Mouse (Mus musculus) urinary bladder, postnatal 10 days (tissue): Measurements from ENCODE around the gene Prrt3.
A peak's percentile ranks its signal among the peaks of the same experiment; 100 is the strongest.

Source experiments
- DNase-seq: peaks from one replicate; pipeline ENCODE4 v3.0.0; 2022; ENCODE audit warnings: low spot score

The Prrt3 gene

DNA sequence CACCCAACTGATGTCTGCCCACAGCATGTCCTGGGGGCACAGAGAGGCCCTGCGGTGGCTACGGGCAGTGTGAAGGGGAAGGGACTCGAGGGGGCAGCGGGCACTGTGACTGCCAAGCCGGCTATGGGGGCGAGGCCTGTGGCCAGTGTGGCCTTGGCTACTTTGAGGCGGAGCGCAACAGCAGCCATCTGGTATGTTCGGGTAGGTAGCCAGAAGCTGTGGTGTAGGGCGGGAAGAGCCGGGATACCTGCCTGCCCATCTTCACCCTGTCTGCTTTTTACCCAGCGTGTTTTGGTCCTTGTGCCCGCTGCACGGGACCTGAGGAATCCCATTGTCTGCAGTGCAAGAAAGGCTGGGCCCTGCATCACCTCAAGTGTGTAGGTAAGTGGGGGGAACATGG is 12.3 kb downstream of the Prrt3 start:
- DNase-seq = no peak

DNA sequence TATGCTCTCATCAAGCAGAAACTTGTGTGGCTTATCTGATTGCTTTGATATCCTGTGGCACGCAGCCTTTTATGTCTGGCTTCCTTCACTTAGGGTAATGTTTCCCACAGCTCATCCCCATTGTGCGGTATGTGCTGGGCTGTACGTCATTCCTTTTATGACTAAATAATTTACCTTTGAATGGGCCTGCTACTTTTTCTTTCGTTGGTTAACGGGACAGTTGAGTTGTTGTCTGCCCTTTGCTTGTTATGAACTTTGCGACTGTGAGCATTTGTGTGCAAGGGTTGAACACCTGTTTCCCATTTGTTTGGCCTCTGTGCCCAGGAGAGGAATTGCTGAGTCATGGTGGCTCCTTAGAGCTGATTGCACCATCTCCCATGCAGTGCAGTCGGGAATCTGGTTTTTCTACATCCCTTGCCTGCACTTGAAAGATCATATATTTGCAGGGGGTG is 14.6 kb downstream of the Prrt3 start:
- no peak for DNase-seq

DNA sequence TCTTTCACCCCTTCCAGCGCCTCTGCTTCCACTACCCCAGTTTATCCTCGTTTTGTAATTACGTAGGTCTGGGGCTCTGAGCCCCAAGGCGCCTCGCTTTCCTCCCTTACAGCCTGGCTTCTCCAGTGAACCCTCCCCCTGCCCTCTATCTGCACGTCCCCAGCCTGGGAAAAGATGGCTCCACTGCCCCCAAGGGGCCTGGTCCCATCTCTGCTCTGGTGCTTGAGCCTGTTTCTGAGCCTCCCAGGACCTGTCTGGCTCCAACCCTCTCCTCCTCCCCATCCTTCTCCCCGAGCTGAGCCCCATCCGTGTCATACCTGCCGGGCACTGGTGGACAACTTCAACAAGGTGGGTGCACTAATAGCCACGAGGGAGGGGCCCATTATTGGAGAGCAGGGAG is 18.0 kb downstream of the Prrt3 start:
- DNase-seq = no peak

DNA sequence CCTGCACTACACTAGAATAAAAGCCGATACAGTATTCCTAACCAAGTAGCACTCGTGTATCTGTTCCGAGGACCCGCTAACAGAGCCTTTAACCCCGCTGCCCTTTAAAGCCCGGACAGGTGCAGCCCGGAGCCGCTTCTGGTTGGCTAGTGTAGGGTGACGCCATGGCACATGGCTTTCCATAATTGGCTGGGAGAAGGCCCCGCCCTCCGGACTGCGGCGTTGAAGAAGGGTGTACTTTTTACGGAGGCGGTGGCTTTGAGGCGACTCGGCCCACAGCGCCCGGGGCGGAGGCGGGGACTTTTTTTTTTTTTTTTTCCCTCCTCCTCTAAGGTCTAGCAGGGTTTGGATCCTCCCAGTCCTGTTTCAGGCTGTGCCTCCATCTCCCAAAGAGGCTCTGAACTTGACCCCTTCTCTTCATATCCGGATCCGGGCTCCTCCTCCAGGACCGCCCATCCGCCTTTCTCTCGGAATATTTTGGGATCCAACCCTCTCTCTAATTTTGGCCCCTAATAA is 18.6 kb downstream of the Prrt3 start, which contains the start of gene Creld1:
Gene Creld1 (plus strand): TSS at position 198 of the 516 bp plus-strand sequence.
- DNase-seq = peak; percentile 77

DNA sequence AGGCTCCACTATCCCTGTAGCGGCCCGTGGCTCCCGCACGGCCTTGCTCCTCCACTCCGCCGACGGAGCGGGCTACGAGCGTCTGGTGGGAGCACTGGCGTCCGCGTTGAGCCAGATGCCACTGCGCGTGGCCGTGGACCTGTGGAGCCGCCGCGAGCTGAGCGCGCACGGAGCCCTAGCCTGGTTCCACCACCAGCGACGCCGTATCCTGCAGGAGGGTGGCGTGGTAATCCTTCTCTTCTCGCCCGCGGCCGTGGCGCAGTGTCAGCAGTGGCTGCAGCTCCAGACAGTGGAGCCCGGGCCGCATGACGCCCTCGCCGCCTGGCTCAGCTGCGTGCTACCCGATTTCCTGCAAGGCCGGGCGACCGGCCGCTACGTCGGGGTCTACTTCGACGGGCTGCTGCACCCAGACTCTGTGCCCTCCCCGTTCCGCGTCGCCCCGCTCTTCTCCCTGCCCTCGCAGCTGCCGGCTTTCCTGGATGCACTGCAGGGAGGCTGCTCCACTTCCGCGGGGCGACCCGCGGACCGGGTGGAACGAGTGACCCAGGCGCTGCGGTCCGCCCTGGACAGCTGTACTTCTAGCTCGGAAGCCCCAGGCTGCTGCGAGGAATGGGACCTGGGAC is 19.1 kb downstream of the Prrt3 start:
- DNase-seq = no peak

DNA sequence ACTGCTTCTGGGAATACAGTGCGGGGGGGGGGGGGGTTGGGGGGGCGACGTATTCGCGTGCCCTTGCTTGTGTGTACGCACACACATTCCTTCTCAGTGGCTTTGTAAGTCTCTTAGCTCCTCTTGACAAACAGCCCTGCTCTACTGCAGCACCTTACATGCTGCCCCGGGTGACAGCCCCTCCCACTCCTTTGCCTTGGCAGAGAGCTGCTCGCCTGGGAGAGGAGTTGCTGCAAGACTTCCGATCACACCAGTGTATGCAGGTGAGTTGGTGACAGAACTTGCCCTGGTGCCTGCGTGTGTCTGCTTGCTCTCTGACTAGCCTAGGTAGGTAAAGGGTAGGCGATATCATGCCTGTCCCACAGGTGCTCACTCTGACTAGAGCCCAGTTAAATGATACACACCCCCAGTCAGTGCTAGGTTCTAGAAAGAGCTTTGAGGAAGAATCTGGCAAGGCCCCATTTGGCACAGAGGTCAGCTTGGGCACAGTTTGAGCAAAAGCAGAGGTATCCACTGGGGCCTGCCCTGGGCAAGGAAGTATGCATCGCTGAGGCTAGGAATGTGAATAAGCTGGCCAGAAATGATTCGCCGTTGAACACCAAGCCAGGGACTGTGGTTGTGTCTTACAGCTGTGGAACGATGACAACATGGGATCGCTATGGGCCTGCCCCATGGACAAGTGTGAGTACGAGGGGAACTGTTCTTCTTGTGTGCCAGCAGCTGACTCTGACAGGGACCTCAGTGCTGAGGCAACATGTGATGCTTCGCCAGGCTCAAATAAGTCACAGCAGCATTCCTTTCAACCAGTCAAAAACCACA is 21.0 kb downstream of the Prrt3 start:
- DNase-seq = no peak

DNA sequence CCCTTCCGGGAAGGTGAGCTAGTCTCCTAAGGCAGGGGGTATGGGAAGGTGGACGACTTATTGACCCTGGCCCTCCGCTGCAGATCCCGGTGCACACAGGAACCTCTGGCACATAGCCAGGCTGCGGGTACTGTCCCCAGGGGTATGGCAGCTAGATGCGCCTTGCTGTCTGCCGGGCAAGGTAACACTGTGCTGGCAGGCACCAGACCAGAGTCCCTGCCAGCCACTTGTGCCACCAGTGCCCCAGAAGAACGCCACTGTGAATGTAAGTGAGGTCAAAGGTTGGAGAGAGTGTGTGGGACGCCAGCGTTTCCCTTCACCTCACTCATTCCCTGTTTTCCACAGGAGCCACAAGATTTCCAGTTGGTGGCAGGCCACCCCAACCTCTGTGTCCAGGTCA is 22.8 kb downstream of the Prrt3 start:
- no peak for DNase-seq

DNA sequence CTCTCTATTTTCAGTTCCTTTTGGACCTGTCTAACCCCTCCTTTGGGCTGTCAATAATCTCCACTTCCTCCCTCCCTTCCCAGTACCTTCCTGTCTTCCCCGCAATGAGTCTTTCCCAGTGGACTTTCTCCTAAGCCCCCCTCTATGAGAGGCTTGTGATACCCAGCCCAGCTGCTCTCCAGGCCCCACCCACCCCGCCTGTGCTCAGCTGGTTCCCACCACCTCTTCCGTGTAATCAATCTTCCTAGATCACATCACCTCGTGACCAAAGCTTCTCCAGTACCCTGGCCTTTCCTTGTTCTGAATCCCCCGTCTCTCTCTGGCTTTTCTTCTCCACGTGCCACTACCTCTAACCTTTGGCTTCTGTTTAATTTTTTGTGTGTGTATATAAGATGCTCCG is 24.4 kb downstream of the Prrt3 start:
- DNase-seq = no peak

DNA sequence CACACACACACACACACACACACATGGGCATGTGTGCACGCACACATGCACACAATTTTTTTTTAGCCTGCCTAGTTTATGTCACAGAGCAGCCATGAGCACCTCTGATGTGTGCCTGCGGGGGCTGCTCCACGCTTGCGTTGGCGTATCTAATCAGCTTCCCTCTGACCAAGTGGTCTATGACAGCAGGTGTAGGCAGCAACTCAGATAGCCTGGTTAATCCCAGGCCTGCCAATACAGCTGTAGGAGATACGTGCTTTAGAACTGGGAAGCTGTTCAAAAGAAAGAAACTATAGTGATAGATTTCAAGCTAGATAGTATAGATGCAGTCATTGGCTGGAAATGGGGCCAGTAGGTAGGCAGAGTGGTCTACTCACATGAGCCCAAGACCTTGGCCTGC is 28.0 kb downstream of the Prrt3 start:
- DNase-seq = no peak

DNA sequence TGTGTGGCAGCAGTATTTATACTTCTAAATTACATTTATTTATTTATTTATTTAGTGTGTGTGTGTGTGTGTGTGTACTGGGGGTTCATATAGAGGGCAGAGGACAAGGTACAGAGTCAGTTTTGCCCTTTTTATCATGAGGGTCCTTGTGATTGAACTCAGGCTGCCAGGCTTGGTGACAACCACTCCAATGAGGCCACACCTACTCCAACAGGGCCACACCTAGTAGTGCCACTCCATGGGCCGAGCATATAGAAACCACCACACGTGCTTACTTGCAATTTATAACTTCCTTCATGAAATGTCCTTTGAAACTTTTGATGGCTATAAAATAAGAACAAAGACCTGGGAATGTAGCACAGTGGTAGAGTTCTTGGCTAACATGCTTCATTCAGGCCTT is 28.5 kb downstream of the Prrt3 start:
- DNase-seq = no peak

DNA sequence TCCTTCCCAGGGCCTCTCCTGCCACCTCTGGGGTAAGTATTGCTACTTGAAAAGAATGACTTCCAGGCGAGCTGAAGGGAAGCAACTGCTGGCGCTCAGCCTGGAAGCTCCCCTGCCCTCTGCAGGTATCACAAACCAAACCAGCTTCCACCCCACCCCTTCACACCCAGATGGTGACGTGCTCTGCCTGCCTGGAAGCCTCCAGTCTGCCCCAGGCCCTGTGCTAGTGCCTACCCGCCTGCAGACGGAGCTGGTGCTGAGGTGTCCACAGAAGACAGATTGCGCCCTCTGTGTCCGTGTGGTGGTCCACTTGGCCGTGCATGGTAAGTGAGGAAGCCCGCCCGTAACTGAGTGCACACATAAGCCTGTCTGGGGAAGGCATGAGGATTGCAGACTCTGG is 29.7 kb downstream of the Prrt3 start:
- no peak for DNase-seq

DNA sequence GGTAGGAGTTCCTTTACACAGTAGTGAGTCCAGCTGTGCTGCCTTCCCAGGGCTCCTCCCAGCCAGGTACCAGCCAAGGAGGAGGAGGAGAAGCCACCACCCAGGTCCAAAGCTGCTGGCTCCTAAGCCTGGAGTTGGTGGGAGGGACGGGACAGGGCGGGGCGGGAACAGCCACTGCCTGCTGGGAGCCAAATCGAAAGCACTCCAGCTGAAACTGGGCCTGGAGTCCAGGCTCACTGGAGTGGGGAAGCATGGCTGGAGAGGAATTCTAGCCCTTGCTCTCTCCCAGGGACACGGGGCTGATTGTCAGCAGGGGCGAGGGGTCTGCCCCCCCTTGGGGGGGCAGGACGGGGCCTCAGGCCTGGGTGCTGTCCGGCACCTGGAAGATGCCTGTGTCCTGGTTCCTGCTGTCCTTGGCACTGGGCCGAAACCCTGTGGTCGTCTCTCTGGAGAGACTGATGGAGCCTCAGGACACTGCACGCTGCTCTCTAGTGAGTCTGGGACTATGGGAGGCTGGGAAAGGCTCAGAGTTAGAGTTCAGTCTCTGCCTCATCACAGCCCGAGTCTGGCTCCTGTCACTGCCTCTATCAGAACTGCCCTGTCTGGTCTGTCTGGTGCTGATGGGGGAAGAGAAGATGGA is 30.3 kb downstream of the Prrt3 start, which contains the start of gene Il17rc:
Gene Il17rc (plus strand): TSS at position 131 of the 640 bp plus-strand sequence.
- no peak for DNase-seq

DNA sequence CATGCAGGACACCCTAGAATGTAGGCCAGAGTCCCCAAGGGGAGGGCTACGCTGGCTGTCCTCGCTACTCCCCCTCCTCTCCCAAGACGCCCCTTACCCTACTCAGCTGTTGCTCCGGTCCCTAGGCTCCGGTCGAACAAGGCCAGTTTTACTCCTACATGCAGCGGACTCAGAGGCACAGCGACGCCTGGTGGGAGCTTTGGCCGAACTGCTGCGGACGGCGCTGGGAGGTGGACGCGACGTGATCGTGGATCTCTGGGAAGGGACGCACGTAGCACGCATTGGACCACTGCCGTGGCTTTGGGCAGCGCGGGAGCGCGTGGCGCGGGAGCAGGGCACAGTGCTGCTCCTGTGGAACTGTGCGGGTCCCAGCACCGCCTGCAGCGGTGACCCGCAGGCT is 32.3 kb downstream of the Prrt3 start:
- DNase-seq = no peak

DNA sequence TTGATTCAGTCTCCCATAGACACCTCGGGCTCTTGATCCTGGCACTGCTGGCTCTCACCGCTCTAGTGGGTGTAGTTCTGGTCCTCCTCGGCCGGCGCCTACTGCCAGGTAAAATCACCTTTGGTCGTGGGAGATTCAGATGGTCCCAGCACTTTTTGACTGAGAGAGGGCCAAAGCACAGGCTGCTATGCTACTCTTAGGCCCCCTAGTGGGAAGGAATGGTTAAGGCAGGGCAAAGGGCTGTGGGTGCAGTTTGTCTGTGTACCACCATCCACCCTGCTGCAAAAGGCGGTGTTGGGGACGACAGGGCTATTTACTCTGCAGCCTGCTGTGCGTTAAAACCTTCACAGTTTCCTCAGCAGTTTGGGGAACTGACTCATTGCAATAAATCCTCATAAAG is 32.7 kb downstream of the Prrt3 start:
- no peak for DNase-seq

DNA sequence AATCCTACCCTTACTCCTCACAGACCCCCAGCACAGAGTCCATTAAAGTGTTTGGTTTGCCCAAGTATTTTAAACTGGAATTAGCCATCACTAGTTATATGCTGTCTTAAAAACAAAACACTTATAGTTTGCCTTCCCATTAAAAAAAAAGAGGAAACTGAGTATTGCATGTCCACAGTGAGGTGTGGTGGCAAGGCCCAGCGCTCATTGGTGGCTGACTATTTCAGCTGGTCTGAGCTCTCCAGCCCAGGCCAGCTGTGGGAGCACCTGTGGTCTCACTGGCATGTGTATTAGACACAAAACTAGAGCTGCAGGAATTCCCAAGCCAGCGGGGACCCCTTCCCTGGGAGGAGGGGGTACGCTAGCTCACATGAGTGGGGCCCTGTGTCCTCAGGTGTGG is 33.2 kb downstream of the Prrt3 start:
- no peak for DNase-seq

DNA sequence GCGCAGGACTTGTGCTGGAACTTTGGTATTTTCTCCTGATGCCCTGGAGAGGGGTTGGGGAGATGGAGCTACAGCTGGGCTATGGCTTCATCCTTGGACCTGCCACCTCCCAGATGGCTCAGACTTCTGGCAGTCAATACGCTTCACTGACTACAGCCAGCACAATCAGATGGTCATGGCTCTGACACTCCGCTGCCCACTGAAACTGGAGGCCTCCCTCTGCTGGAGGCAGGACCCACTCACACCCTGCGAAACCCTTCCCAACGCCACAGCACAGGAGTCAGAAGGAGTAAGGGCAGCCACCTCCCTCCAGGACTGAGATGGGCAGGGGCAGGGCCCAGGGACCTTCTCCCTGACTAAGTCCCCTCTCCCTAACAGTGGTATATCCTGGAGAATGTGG is 36.1 kb downstream of the Prrt3 start:
- no peak for DNase-seq

DNA sequence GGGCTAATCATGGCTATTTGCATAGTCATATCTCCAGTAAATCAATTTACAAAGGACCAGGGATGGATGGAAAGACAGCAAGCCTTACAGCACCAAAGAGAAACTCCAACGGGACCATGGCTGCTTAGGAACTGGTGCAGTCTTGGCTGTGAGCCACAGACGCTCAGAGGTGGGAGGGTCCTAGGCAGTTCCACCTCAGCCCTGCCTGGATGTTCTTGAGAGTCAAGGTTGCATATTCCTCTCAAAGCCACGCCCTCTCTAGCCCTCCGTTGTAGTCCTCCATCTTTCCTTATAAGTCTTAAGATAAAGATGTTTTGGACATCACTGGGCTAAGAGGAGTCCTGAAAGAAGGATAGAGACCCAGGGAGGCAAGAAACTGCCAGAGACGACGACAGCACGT is 37.7 kb downstream of the Prrt3 start:
- no peak for DNase-seq

DNA sequence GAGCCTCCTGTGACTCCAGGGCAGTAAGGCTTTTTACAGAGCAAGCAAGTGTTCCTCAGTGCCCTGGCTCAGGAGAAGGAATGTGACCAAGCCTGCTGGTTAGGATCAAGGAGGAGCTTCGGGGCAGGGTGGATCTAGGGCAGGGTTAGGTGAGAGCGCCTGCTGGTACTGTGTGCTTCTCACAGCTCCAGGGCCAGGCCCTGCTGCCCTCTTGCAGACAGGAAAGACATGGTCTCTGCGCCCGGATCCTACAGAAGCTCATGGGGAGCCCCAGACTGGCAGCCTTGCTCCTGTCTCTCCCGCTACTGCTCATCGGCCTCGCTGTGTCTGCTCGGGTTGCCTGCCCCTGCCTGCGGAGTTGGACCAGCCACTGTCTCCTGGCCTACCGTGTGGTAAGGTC is 43.1 kb downstream of the Prrt3 start:
- DNase-seq = no peak

DNA sequence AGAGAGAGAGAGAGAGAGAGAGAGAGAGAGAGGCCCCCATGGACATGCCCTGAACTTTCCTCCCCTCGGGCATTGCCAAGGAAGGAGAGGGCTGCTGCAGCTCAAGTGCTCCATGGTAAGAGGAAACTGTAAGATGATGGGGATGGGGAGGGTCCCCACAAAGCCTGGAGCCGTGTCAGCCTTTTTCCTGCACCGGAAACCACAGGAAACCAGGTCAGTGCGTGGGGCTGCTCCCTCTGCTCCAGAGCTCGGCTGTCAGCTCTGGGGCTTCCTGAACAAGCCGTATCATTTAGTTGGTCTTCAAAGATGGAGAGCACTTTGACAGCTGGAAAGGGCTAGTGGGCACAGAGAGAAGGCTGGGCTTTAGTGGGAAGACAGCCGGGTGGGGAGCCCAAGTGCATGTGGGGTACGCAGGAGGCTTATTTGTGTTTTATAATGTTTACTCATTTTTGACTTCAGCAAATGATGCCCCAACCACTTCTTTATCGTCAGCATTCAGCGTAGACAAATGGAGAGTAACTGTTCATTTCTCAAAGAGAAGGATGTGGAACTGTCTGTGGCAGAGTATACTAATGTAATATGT is 43.7 kb downstream of the Prrt3 start, which contains the start of gene Il17re:
Gene Il17re (plus strand): TSS at position 533 of the 583 bp plus-strand sequence.
- no peak for DNase-seq

DNA sequence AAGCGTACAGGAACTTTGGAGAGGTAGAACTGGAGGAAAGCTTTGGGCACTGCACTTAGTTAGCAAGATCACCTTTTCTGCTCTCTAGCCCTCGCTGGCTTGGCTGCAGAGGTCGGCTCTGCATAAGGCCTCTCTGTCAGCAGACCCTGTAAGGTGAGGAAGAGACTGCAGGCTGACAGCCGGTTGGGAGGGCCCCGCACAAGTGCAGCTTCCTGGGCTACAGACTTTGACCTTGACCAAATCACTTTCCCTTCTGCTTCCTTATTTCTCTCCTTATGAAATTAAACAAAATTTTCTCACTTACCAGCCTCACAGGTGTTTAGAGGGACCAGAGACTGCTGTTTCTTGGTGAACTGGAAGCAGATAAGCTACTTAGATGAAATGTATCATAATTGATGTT is 46.7 kb downstream of the Prrt3 start:
- no peak for DNase-seq

DNA sequence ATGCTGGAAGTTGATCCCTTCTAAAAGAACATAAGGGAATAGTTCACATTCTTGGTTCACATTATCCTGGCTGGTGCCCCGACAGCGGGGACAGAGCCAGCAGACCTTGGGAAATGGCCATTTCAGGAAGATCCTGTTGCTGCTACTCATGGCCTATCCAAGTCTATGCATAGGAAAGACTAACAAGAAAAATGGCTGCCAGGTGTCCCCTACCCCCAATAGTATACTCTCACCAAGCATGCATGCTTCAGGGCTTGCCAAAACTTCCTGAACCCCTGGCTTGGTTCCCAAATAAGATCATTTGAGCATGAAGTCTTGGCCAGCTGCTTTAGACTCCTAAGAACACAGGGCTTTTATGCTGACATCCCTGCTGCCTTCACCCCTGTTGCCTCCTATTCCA is 49.9 kb downstream of the Prrt3 start:
- DNase-seq = no peak

DNA sequence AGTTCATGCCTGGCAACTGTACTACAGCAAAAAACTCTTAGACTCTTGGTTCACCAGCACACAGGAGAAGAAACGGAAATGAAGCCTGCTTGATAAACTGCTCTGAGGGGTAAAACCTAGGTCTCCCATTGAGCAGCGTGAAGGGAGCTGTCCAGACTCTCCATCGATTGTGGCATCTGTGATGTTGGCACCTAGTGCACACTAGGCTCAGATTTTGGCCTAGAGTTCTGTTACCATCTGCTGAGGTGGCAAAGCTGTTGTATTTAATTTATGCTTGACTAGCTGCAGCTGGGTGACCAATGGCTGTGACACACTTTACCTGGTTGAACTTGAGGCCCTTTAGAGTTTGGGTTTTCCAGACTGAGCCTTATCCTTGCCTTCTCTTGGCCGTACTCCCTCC is 54.1 kb downstream of the Prrt3 start:
- DNase-seq = no peak
